Mouse (Mus musculus): ENCODE results near the gene Gm45062.

Gene Gm45062

GRCm38 (mm10) chr6:8259004-8259666, at the start of gene Gm45062, which contains the start of the genes Rpa3 and Umad1:
TSS of gene Gm45062 (plus strand) at chr6:8259450.
TSS of gene Rpa3 (minus strand) at chr6:8259173.
TSS of gene Umad1 (plus strand) at chr6:8259288.
- DNase-seq (ENCODE audit: low spot score in 2 of 2) = peak; percentile 90 to 92

GRCm38 (mm10) chr6:8209866-8210186, 49.4 kb upstream of the Gm45062 start:
- no peak for DNase-seq (ENCODE audit: low spot score in 2 of 2)

GRCm38 (mm10) chr6:8210661-8211060, 48.6 kb upstream of the Gm45062 start:
- no peak for DNase-seq (ENCODE audit: low spot score in 2 of 2)

- no peak for DNase-seq (ENCODE audit: low spot score in 2 of 2)
Measured at GRCm38 (mm10) chr6:8227035-8227434, 32.2 kb upstream of the Gm45062 start.

- no peak for DNase-seq (ENCODE audit: low spot score in 2 of 2)
Measured at GRCm38 (mm10) chr6:8228596-8228995, 30.7 kb upstream of the Gm45062 start.

GRCm38 (mm10) chr6:8258316-8258715, 934 bp upstream of the Gm45062 start:
- no peak for DNase-seq (ENCODE audit: low spot score in 2 of 2)

- no peak for DNase-seq (ENCODE audit: low spot score in 2 of 2)
Measured at GRCm38 (mm10) chr6:8259667-8260044, 406 bp downstream of the Gm45062 start.

GRCm38 (mm10) chr6:8271047-8271446, 11.8 kb downstream of the Gm45062 start:
- DNase-seq (ENCODE audit: low spot score in 2 of 2) = no peak

GRCm38 (mm10) chr6:8274387-8275054, 15.3 kb downstream of the Gm45062 start:
- peak; percentile 29 to 55 for DNase-seq (ENCODE audit: low spot score in 2 of 2)

- DNase-seq (ENCODE audit: low spot score in 2 of 2) = peak; percentile 40 to 70
Measured at GRCm38 (mm10) chr6:8275098-8275497, 15.8 kb downstream of the Gm45062 start.

- DNase-seq (ENCODE audit: low spot score in 2 of 2) = no peak
Measured at GRCm38 (mm10) chr6:8276431-8276830, 17.2 kb downstream of the Gm45062 start.

- peak in 1 of 2 experiments; percentile 19 for DNase-seq (ENCODE audit: low spot score in 2 of 2)
Measured at GRCm38 (mm10) chr6:8278426-8279002, 19.3 kb downstream of the Gm45062 start.

GRCm38 (mm10) chr6:8283255-8283654, 24.0 kb downstream of the Gm45062 start:
- no peak for DNase-seq (ENCODE audit: low spot score in 2 of 2)

GRCm38 (mm10) chr6:8285401-8285960, 26.2 kb downstream of the Gm45062 start:
- no peak for DNase-seq (ENCODE audit: low spot score in 2 of 2)

- DNase-seq (ENCODE audit: low spot score in 2 of 2) = no peak
Measured at GRCm38 (mm10) chr6:8286146-8286545, 26.9 kb downstream of the Gm45062 start.

- no peak for DNase-seq (ENCODE audit: low spot score in 2 of 2)
Measured at GRCm38 (mm10) chr6:8288755-8289580, 29.7 kb downstream of the Gm45062 start.

GRCm38 (mm10) chr6:8294048-8294784, 35.0 kb downstream of the Gm45062 start:
- no peak for DNase-seq (ENCODE audit: low spot score in 2 of 2)

GRCm38 (mm10) chr6:8299066-8299863, 40.0 kb downstream of the Gm45062 start:
- no peak for DNase-seq (ENCODE audit: low spot score in 2 of 2)

GRCm38 (mm10) chr6:8307878-8308775, 48.9 kb downstream of the Gm45062 start:
- DNase-seq (ENCODE audit: low spot score in 2 of 2) = no peak
